Mouse (Mus musculus) thymus, adult 2 months (tissue): Measurements from ENCODE around the gene Alkbh6.

Experiments
- CTCF ChIP-seq: fragments of 200-500 bp; IDR thresholded peaks from 2 replicates; pipeline ENCODE4 v1.5.1; 2012; ENCODE audit warnings: mild to moderate bottlenecking, control low read depth, low read length, moderate library complexity, borderline replicate concordance; ENCODE audit not compliant: control insufficient read depth, poor library complexity, insufficient read depth; ENCODE audit errors: extremely low read depth
- POLR2A ChIP-seq: fragments of 200-500 bp; IDR thresholded peaks from 2 replicates; pipeline ENCODE4 v1.6.1; 2012; ENCODE audit warnings: mild to moderate bottlenecking, low read length, control low read depth, moderate library complexity; ENCODE audit not compliant: control insufficient read depth, poor library complexity, insufficient read depth; ENCODE audit errors: extremely low read depth

- no peak for TF ChIP-seq CTCF
- no peak for TF ChIP-seq POLR2A
Measured at GRCm38 (mm10) chr7:30294296-30294695, 14.2 kb upstream of the Alkbh6 start.
